Mouse (Mus musculus) splenic B cell, adult 2 months (primary cell): ENCODE measurements around the gene Jazf1.

Experiments
- DNase-seq: peaks from one replicate; pipeline ENCODE4 v3.0.0-alpha.2; 2011; ENCODE audit warnings: low read depth, low spot score
- H3K27me3 ChIP-seq: 2 replicates; pipeline ENCODE4 v1.6.1; 2012; ENCODE audit warnings: mild to moderate bottlenecking, low read length, moderate library complexity, mixed read lengths; ENCODE audit not compliant: control insufficient read depth, poor library complexity, insufficient read depth, severe bottlenecking
- H3K36me3 ChIP-seq: 2 replicates; pipeline ENCODE4 v1.6.1; 2012; ENCODE audit warnings: mild to moderate bottlenecking, low read length, moderate library complexity, mixed read lengths; ENCODE audit not compliant: control insufficient read depth, poor library complexity, insufficient read depth, severe bottlenecking

Gene Jazf1

GRCm38 (mm10) chr6:52818041-52818440 lies 250.4 kb downstream of the Jazf1 start:
- no peak for DNase-seq
- Histone ChIP-seq H3K27me3 (no peaks in the 10 kb centered on the region), H3K36me3 (no peaks in the 10 kb centered on the region)

- Histone ChIP-seq H3K27me3 (no peaks in the 10 kb centered on the region), H3K36me3 (no peaks in the 10 kb centered on the region)
- no peak for DNase-seq
Observed at GRCm38 (mm10) chr6:52817203-52817874, 251.1 kb downstream of the Jazf1 start.

DNA sequence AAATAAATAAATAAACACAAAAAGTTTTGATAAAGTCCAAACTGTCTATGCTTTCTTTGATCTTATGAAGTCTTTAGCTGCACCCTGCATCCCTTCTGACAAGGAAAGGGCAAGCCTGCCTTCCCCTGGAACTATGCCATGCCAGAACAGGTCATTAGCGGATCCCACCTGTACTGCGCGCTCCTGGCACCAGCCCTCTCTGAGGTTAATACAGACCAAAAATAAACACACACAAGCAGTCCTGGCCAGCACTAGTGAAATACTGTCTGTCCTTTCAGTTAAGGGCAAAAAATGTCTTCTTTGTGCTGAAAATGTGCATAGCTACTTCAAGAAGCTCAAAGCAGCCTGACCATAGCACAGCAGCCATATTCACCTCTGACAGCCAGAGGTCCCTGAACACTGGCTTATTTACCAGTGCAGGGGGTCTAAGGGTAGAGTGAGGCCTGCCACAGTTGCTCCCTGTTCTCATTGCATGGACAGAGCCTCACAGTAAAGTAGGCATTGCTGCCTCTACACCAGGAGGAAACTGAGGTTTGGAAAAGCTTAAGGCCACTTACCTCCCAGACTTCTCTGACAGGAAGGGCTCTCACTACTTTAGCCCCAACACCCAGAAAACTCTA lies 263.1 kb downstream of the Jazf1 start:
- Histone ChIP-seq H3K36me3 (no peaks in the 10 kb centered on the region), H3K27me3 (no peaks in the 10 kb centered on the region)
- DNase-seq = no peak

GRCm38 (mm10) chr6:52802181-52802580 lies 266.2 kb downstream of the Jazf1 start:
- DNase-seq = no peak
- Histone ChIP-seq H3K36me3 (no peaks in the 10 kb centered on the region), H3K27me3 (no peaks in the 10 kb centered on the region)

GRCm38 (mm10) chr6:52797252-52797800 lies 271.1 kb downstream of the Jazf1 start:
- H3K36me3 ChIP-seq = no peaks in the 10 kb centered on the region
- no peaks in the 10 kb centered on the region for H3K27me3 ChIP-seq
- DNase-seq = no peak

DNA sequence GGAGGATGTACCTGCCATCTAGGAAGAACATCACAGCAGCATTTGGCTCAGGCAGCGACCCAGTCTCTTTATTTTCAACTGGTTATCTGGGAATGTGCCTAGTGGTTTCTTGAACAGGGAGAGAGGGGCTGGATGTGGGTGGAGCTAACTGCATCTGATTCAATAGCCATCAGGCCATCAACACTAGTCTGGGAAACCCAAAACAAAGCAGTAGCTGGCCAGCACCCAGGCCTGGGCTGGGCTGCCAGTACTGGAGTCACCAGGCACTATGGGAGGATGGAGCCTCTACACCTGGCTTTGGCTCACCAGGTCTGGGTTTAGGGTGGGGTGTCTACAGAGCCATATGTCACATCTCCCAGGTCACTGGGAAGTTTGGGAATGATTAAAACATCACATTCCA lies 271.7 kb downstream of the Jazf1 start:
- DNase-seq = no peak
- H3K36me3 ChIP-seq = no peaks in the 10 kb centered on the region
- no peaks in the 10 kb centered on the region for H3K27me3 ChIP-seq

GRCm38 (mm10) chr6:52796035-52796598 lies 272.3 kb downstream of the Jazf1 start:
- Histone ChIP-seq H3K36me3 (no peaks in the 10 kb centered on the region), H3K27me3 (no peaks in the 10 kb centered on the region)
- no peak for DNase-seq

GRCm38 (mm10) chr6:52795029-52795841 lies 273.2 kb downstream of the Jazf1 start:
- DNase-seq = no peak
- Histone ChIP-seq H3K27me3 (no peaks in the 10 kb centered on the region), H3K36me3 (no peaks in the 10 kb centered on the region)

GRCm38 (mm10) chr6:52792455-52792854 lies 276.0 kb downstream of the Jazf1 start:
- Histone ChIP-seq H3K27me3 (no peaks in the 10 kb centered on the region), H3K36me3 (no peaks in the 10 kb centered on the region)
- no peak for DNase-seq

GRCm38 (mm10) chr6:52790781-52791180 lies 277.6 kb downstream of the Jazf1 start:
- no peak for DNase-seq
- no peaks in the 10 kb centered on the region for H3K36me3 ChIP-seq
- no peaks in the 10 kb centered on the region for H3K27me3 ChIP-seq

DNA sequence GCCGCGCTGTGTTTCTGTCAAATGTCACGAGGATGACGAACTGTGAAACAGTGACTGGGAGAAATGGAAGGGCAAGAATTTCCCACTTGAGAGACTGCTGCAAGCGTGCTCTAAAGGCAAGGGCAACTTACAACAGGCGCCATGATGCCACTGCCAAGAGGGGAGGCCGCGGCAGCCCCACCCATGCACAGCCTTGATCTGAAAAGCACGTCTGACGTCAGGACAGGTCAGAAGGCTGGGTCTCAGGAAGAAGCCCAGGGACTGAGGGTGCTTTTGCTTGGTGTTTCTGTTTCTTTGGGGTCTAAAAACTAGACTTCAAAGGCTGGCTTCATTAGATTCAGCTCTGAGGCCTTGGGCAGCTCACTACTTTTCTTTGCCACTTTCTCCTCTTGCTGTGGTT lies 278.1 kb downstream of the Jazf1 start:
- DNase-seq = no peak
- H3K36me3 ChIP-seq = no peaks in the 10 kb centered on the region
- no peaks in the 10 kb centered on the region for H3K27me3 ChIP-seq

- H3K36me3 ChIP-seq = no peaks in the 10 kb centered on the region
- no peaks in the 10 kb centered on the region for H3K27me3 ChIP-seq
- DNase-seq = no peak
Observed at GRCm38 (mm10) chr6:52779546-52779945, 288.9 kb downstream of the Jazf1 start.

DNA sequence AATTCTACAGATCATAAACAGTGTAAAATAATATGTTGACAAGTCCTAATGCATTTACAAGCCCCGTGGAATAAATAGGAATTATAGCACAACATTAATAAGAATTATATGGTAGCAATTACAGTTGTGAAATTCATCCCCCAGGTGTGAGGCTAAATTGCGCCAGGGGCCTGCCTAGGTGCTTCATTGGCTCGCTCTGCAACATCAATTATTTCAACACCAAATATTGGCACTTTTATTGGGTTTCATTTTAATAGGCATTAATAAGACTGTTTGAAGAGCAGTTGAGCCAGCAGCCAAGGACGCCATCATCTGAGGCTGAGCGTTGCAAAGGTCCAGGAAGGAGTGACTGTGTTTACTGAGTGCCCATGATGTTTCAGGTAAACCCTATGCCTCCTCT lies 289.9 kb downstream of the Jazf1 start:
- H3K36me3 ChIP-seq = no peaks in the 10 kb centered on the region
- no peak for DNase-seq
- H3K27me3 ChIP-seq = no peaks in the 10 kb centered on the region

GRCm38 (mm10) chr6:52777034-52777433 lies 291.4 kb downstream of the Jazf1 start:
- Histone ChIP-seq H3K27me3 (no peaks in the 10 kb centered on the region), H3K36me3 (no peaks in the 10 kb centered on the region)
- no peak for DNase-seq

GRCm38 (mm10) chr6:52775956-52776355 lies 292.5 kb downstream of the Jazf1 start:
- DNase-seq = no peak
- H3K27me3 ChIP-seq = no peaks in the 10 kb centered on the region
- no peaks in the 10 kb centered on the region for H3K36me3 ChIP-seq
